Mouse (Mus musculus) erythroblast, embryonic 14.5 days (primary cell): ENCODE data around the gene Birc3.

Source experiments
- GATA1 ChIP-seq: IDR thresholded peaks from 2 replicates; pipeline ENCODE4 v1.6.1; 2012; ENCODE audit warnings: low read length, inconsistent platforms, mixed read lengths
- TAL1 ChIP-seq: IDR thresholded peaks from 3 replicates; pipeline ENCODE4 v1.6.1; 2012; ENCODE audit warnings: low read length, inconsistent platforms, mixed read lengths

- TF ChIP-seq TAL1 (no peak), GATA1 (no peak)
Measured at GRCm38 (mm10) chr9:7852346-7853230, 20.4 kb downstream of the Birc3 start.
